In the genomic region with DNA sequence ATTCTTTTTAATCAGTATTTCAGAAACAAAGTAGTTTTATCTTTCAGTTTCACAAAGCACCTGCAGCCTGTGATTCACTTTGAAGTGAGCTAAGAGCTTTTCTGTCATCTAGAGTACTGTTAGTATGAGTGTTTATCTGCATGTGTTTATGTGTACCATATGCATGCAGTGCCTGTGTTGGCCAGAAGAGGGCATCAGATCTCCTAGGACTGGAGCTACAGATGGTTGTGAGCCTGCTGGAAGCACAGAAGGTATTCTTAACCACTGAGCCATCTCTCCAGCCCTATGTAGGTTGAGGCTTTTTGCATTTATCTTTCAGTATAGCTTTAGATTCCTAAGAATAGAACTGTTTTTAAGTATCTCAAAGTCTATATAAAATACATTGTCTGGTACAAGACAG, we compare ENCODE assay signal across 19 mouse cellular contexts. TPM values are rescaled to one million over a fixed set of nuclear protein-coding genes. Genes with fewer than 3 reads are reported as not detected.
A peak's percentile ranks its signal among the peaks of the same experiment; 100 is the strongest.
DNase-seq lines count a peak whose midpoint lies in the region; ATAC-seq and TF ChIP-seq lines count a peak whose summit lies in the region.
"Had no signal": no experiment of that assay in that cellular context is flagged by ENCODE, and none has a peak within 500 bp of the region (broad histone marks: within the 10 kb centered on the region; RNA-seq: fewer than 3 reads in every experiment).

No protein-coding gene starts in this region.

- H3K4me2 ChIP-seq in intestine, postnatal 0 days (replicated peaks; ENCODE audit: low read depth), result no peak overlapping the region
- no peak overlapping the region for H3K4me2 ChIP-seq in intestine, embryonic 15.5 days (replicated peaks)
- no peak overlapping the region for H3K4me2 ChIP-seq in midbrain, postnatal 0 days (ENCODE audit: low read depth, low read length, poor library complexity, severe bottlenecking)
- no peak overlapping the region for H3K4me2 ChIP-seq in midbrain, embryonic 16.5 days (ENCODE audit: low read length)
- H3K4me2 ChIP-seq in stomach, postnatal 0 days (replicated peaks; ENCODE audit: low read depth), result no peak overlapping the region
- H3K4me2 ChIP-seq: hindbrain, embryonic 13.5 days; limb, embryonic 15.5 days; lung, embryonic 15.5 days; midbrain, embryonic 11.5 days; neural tube, embryonic 13.5 days had no signal

- DNase-seq in CD4-positive, CD25-positive, alpha-beta regulatory T cell, adult 2 months (ENCODE audit: low read depth, low spot score), result peak; percentile 40
- no peak for DNase-seq in midbrain, postnatal 0 days (ENCODE audit: low spot score)
- no peak for DNase-seq in stomach, postnatal 0 days (ENCODE audit: low spot score)
- no peak for DNase-seq in adrenal gland, adult 8-10 months
- DNase-seq: adrenal gland, postnatal 36 days; cerebellum, adult 18-20 months; cerebellum, postnatal 25 days; gastrocnemius, postnatal 14 days; right cerebral cortex, adult 18-20 months; thymus, postnatal 36 days had no signal

- H3K9me3 ChIP-seq in intestine, postnatal 0 days (ENCODE audit: control insufficient read depth), result no peaks in the 10 kb centered on the region
- no peaks in the 10 kb centered on the region for H3K9me3 ChIP-seq in intestine, embryonic 15.5 days
- H3K9me3 ChIP-seq in midbrain, postnatal 0 days (ENCODE audit: low read length), result no peaks in the 10 kb centered on the region
- H3K9me3 ChIP-seq in midbrain, embryonic 16.5 days (replicated peaks; ENCODE audit: control insufficient read depth, low read length, poor library complexity, severe bottlenecking), result no peaks in the 10 kb centered on the region
- no peaks in the 10 kb centered on the region for H3K9me3 ChIP-seq in stomach, postnatal 0 days (ENCODE audit: control insufficient read depth, low read length)
- H3K9me3 ChIP-seq: hindbrain, embryonic 13.5 days; limb, embryonic 15.5 days; lung, embryonic 15.5 days had no signal

- H3K27ac ChIP-seq in intestine, postnatal 0 days (ENCODE audit: low read depth, low read length), result no peak overlapping the region
- H3K27ac ChIP-seq in intestine, embryonic 15.5 days, result no peak overlapping the region
- H3K27ac ChIP-seq in midbrain, postnatal 0 days (ENCODE audit: low read depth, low read length), result no peak overlapping the region
- no peak overlapping the region for H3K27ac ChIP-seq in midbrain, embryonic 16.5 days (ENCODE audit: low read length)
- no peak overlapping the region for H3K27ac ChIP-seq in stomach, postnatal 0 days (replicated peaks)
- H3K27ac ChIP-seq: hindbrain, embryonic 13.5 days; limb, embryonic 15.5 days; lung, embryonic 15.5 days; neural tube, embryonic 13.5 days had no signal

- TF ChIP-seq EP300 in stomach, postnatal 0 days (optimal IDR thresholded peaks at IDR 0.05), result no peak

- no peak overlapping the region for H3K9ac ChIP-seq in intestine, postnatal 0 days (ENCODE audit: low read depth, low read length)
- no peak overlapping the region for H3K9ac ChIP-seq in intestine, embryonic 15.5 days
- no peak overlapping the region for H3K9ac ChIP-seq in midbrain, postnatal 0 days (replicated peaks; ENCODE audit: low read length, poor library complexity, severe bottlenecking)
- H3K9ac ChIP-seq in midbrain, embryonic 16.5 days (ENCODE audit: low read depth, low read length), result no peak overlapping the region
- no peak overlapping the region for H3K9ac ChIP-seq in stomach, postnatal 0 days (ENCODE audit: low read length)
- H3K9ac ChIP-seq: hindbrain, embryonic 13.5 days; limb, embryonic 15.5 days; lung, embryonic 15.5 days; neural tube, embryonic 13.5 days had no signal

- H3K36me3 ChIP-seq in intestine, postnatal 0 days (ENCODE audit: control insufficient read depth, insufficient read depth), result no peaks in the 10 kb centered on the region
- no peaks in the 10 kb centered on the region for H3K36me3 ChIP-seq in intestine, embryonic 15.5 days
- no peaks in the 10 kb centered on the region for H3K36me3 ChIP-seq in midbrain, postnatal 0 days (ENCODE audit: insufficient read depth, low read length)
- no peaks in the 10 kb centered on the region for H3K36me3 ChIP-seq in midbrain, embryonic 16.5 days (ENCODE audit: control insufficient read depth, insufficient read depth, low read length)
- H3K36me3 ChIP-seq in stomach, postnatal 0 days (ENCODE audit: control insufficient read depth, insufficient read depth, low read length), result no peaks in the 10 kb centered on the region
- H3K36me3 ChIP-seq: hindbrain, embryonic 13.5 days; limb, embryonic 15.5 days; lung, embryonic 15.5 days; neural tube, embryonic 13.5 days had no signal

- ATAC-seq in CD4-positive, CD25-positive, alpha-beta regulatory T cell, adult 4 months, result no peak
- ATAC-seq in intestine, postnatal 0 days, result no peak
- ATAC-seq in intestine, embryonic 15.5 days, result no peak
- no peak for ATAC-seq in midbrain, postnatal 0 days (ENCODE audit: low FRiP score)
- no peak for ATAC-seq in midbrain, embryonic 16.5 days
- no peak for ATAC-seq in stomach, postnatal 0 days (ENCODE audit: low FRiP score, low TSS enrichment)

- peak; percentile 22; the same call in 1 of the 2 replicates for TF ChIP-seq CTCF in intestine, postnatal 0 days (IDR thresholded peaks at IDR 0.05; ENCODE audit: low read depth)
- TF ChIP-seq CTCF in midbrain, postnatal 0 days (IDR thresholded peaks at IDR 0.05), result peak; percentile 40
- peak; percentile 44 for TF ChIP-seq CTCF in stomach, postnatal 0 days (IDR thresholded peaks at IDR 0.05; ENCODE audit: low read depth)

- H3K4me3 ChIP-seq in intestine, postnatal 0 days (ENCODE audit: low read depth, low read length), result no peak overlapping the region
- H3K4me3 ChIP-seq in intestine, embryonic 15.5 days (replicated peaks), result no peak overlapping the region
- H3K4me3 ChIP-seq in midbrain, postnatal 0 days (ENCODE audit: low read depth, low read length), result no peak overlapping the region
- H3K4me3 ChIP-seq in midbrain, embryonic 16.5 days (ENCODE audit: low read depth, low read length), result no peak overlapping the region
- H3K4me3 ChIP-seq in stomach, postnatal 0 days (ENCODE audit: low read depth, low read length), result no peak overlapping the region
- H3K4me3 ChIP-seq: hindbrain, embryonic 13.5 days; limb, embryonic 15.5 days; lung, embryonic 15.5 days; neural tube, embryonic 13.5 days had no signal

- no peaks in the 10 kb centered on the region for H3K4me1 ChIP-seq in intestine, postnatal 0 days (replicated peaks; ENCODE audit: control insufficient read depth, insufficient read depth, low read length)
- no peaks in the 10 kb centered on the region for H3K4me1 ChIP-seq in intestine, embryonic 15.5 days (replicated peaks)
- no peaks in the 10 kb centered on the region for H3K4me1 ChIP-seq in midbrain, postnatal 0 days (ENCODE audit: insufficient read depth, low read length)
- no peaks in the 10 kb centered on the region for H3K4me1 ChIP-seq in midbrain, embryonic 16.5 days (ENCODE audit: control insufficient read depth, insufficient read depth, low read length)
- H3K4me1 ChIP-seq in stomach, postnatal 0 days (replicated peaks; ENCODE audit: control insufficient read depth, insufficient read depth), result no peaks in the 10 kb centered on the region
- H3K4me1 ChIP-seq: hindbrain, embryonic 13.5 days; limb, embryonic 15.5 days; lung, embryonic 15.5 days; neural tube, embryonic 13.5 days had no signal

- no peaks in the 10 kb centered on the region for H3K27me3 ChIP-seq in intestine, postnatal 0 days (replicated peaks; ENCODE audit: control insufficient read depth, insufficient read depth, low read length)
- H3K27me3 ChIP-seq in intestine, embryonic 15.5 days (replicated peaks), result no peaks in the 10 kb centered on the region
- no peaks in the 10 kb centered on the region for H3K27me3 ChIP-seq in midbrain, postnatal 0 days (ENCODE audit: insufficient read depth, low read length)
- no peaks in the 10 kb centered on the region for H3K27me3 ChIP-seq in midbrain, embryonic 16.5 days (ENCODE audit: control insufficient read depth, insufficient read depth, low read depth, low read length)
- no peaks in the 10 kb centered on the region for H3K27me3 ChIP-seq in stomach, postnatal 0 days (ENCODE audit: control insufficient read depth, insufficient read depth, low read length)
- H3K27me3 ChIP-seq: hindbrain, embryonic 13.5 days; limb, embryonic 15.5 days; lung, embryonic 15.5 days; neural tube, embryonic 13.5 days had no signal

RNA-seq across cellular contexts. Expression of a gene that starts 56.5 kb away (rescaled TPM):
- polyA plus RNA-seq in CD4-positive, CD25-positive, alpha-beta regulatory T cell, adult 4 months (2017; shearing (Covaris generic)), result 10 to 100 TPM; 15.4 to 20.7 TPM
- 5.1 and 5.5 TPM in 2 replicates for polyA plus RNA-seq in intestine, postnatal 0 days (2015; fragmentation: Nextera tagmentation; extraction: Ambion mirVana)
- 7.1 and 8.2 TPM in 2 replicates for polyA plus RNA-seq in intestine, embryonic 15.5 days (2015; fragmentation: Nextera tagmentation; extraction: Ambion mirVana)
- 129 and 178 TPM in 2 replicates for total RNA-seq in midbrain, postnatal 0 days (2014; rRNA removed)
- polyA plus RNA-seq in midbrain, postnatal 0 days (2015; fragmentation: Nextera tagmentation; extraction: Ambion mirVana), result 54.3 and 62.6 TPM in 2 replicates
- polyA plus RNA-seq in midbrain, embryonic 16.5 days (2015; fragmentation: Nextera tagmentation; extraction: Ambion mirVana), result 60.0 and 64.1 TPM in 2 replicates
- polyA plus RNA-seq in stomach, postnatal 0 days (2015; fragmentation: Nextera tagmentation; extraction: Ambion mirVana), result 6.4 and 6.5 TPM in 2 replicates
- total RNA-seq in adrenal gland, adult 8-10 months (2022), result 10 to 100 TPM; 27.2 to 38.9 (median 27.8) TPM
